Mouse (Mus musculus) frontal cortex, postnatal 14 days (tissue): Measurements from ENCODE around the gene Syk.
A peak's percentile ranks its signal among the peaks of the same experiment; 100 is the strongest.

ENCODE experiments used
- DNase-seq, 2 experiments: peaks; one replicate each; pipeline ENCODE4 v3.0.0; 2022; ENCODE audit warnings: low spot score in 2 of 2

The Syk gene

GRCm38 (mm10) chr13:52600015-52600643, 17.2 kb downstream of the Syk start:
- no peak for DNase-seq

GRCm38 (mm10) chr13:52602752-52603151, 19.8 kb downstream of the Syk start:
- no peak for DNase-seq

- no peak for DNase-seq
These were observed 20.9 kb downstream of the Syk start for GRCm38 (mm10) chr13:52603704-52604349.

DNA sequence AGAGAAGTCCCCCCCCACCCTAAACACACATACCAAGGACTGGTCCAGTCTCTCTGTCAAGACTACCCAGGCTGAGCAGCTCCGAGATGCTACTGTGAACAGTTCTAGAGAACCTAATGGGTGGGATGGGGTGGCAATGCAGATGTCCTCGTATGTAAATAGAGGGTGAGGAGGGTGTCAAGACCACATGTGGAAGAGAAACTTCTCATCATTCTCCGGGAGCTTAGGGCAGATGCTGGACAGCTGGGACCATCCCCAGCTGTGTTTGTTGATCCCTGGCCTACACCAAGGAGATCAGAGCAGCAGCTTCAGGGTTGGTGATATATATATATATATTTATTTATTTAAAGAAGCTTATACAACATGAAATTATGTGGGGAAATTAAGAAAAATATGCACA, 22.0 kb downstream of the Syk start:
- DNase-seq, result no peak

DNA sequence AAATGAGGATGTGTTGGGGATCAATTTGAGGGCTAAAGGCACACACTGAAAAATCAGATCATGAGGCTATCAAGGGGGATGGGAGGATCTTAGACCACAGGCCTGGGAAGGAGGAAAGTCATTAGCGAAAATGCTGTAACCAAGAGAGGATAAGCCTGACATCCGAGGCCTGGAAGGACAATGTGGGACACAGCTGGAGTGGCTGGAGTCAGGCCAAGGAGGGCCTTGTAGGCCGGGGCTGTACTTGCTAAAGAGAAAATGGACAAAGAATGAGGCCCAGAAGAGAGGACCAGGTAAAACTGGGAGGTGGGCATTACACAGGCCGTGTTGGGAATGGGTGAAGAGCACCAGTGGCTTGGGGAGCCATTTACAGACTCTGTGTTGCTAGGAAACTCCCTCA, 22.9 kb downstream of the Syk start:
- no peak for DNase-seq

DNA sequence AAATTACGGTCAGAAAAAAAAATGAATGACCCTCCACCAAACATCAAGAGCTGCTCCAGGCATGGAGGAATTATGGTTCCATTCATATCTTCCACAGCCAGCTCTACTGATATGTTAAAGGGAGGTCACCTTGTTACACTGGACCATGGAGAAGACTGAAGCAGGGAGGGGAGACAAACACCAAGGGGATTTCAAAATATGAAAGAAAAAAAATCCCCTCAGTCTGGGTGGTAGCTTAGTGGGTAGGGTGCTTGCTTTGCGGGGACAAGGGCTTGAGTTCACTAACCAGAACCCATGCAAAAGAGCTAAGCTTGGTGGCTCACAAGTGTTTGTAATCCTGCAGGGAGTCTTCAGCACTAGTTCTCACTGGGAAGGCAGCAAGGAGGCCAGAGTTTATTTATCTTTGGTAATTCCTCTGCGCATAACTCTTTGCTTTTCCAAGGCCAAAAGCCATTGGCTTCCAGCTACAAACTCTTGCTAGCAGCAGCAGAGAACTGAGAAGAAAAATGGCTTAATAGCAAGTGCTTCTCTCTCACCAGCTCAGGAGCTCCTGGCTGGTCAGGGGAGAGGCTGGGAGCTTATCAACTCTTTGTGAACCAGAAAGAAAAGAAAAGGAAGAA, 23.8 kb downstream of the Syk start:
- DNase-seq, result no peak

DNA sequence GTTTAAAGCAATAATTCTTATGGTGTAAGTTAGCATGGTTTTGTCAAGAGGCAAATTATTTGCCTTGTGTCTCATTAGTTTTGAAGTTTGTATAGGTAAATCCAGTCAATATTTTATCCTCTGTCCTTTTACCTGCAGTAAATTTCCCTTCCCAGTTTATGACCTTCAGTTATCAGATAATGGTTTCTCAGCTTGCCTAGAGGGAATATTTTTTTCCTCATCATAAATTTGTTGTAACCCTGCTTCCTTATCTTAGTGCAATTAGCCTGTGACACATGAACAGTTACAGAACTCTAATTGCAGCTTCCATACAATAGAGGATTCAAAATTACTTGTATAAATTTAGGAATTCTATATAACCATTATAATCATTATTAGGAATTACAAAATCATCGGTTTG, 25.0 kb downstream of the Syk start:
- DNase-seq, result no peak

DNA sequence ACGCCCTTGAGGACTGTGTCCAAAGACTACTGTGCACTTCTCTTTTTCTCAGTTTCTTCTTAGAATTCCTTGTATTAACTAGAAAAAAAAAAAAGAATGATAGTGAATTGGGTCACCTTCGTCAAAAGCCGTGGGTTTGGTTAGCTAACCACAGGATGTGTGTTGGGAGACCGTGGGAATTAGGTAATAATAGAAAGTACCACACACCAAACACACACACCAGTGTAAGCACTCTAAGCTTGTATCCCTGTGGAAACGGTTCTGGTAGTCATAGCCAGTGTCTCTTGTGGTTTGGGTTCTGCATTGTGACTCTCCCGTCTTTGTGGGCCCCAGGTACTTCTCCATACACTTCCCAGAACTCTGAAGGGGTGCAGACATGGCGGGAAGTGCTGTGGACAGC, 27.5 kb downstream of the Syk start:
- DNase-seq, result no peak

- no peak for DNase-seq
These were observed 30.3 kb downstream of the Syk start for GRCm38 (mm10) chr13:52613266-52613665.

DNA sequence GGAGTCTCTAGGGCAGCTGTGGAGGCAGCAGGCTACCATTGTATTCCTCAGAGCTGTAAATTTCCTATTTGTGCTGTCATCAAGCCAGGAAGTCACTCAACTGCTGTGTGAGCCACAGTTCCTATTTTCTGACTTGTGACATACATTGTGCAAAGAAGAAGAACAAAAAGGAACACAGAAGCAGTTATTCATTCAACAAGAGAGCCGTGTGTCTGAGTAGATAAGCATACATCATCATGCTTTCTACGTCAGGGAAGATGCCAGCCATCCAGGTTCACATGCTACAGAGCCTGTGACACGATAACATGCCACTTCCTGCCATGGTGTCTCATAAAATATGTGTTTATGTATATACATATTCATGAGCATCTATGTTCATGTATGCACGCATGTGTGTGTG, 32.1 kb downstream of the Syk start:
- no peak for DNase-seq

DNA sequence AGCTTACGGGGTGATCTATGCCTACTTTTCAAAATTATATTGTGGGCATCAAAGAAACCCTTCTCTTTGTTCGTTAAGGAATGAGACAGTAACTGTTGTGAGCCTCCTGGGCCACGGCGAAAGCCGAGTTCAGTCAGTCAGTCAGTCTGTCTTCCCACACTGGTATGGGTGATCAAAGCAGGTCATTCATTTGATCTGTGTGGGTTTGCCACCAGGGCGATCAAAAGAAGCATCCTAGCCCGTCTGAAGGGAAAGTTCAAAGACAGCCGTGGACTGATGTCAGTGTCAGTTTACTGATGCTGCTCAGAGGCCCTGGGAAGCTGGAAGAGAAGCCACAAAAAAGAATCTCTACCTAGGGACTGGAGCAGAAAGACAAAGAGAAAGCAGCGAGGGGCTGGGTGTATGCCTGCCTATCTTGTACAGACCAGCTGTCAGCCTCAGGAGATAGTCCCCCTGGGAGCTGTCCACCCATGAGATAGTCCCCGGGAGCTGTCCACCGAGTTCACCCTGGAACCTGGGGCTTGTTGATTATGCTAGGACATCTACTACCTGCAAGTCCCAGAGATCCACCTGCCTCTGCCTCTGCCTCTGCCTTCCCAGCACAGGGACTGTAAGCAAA, 34.2 kb downstream of the Syk start:
- no peak for DNase-seq

- DNase-seq, result no peak
These were observed 35.6 kb downstream of the Syk start for GRCm38 (mm10) chr13:52618592-52618991.

- DNase-seq, result no peak
These were observed 36.5 kb downstream of the Syk start for GRCm38 (mm10) chr13:52619482-52619881.

DNA sequence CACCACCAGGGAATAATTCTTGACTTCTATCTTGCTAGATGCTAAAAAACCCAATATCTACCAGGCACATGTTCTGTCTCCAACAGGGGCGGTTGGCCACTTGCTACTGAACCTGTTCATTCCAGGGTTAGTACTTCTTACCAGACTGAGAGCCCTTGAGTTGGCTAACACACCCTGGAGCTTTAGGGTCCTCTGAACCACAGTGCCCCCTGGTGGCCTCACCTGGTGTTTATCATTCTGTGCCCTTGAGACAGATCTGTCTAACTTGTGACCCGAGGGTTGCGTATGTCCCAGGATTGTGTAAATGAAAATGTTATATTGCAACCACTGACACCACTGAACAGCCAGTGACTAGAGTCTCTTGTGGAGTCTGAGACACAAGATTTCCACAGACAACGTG, 41.1 kb downstream of the Syk start:
- peak; percentile 50 to 75 for DNase-seq

- DNase-seq, result peak in 1 of 2 experiments; percentile 49
These were observed 45.6 kb downstream of the Syk start for GRCm38 (mm10) chr13:52628602-52629001.

DNA sequence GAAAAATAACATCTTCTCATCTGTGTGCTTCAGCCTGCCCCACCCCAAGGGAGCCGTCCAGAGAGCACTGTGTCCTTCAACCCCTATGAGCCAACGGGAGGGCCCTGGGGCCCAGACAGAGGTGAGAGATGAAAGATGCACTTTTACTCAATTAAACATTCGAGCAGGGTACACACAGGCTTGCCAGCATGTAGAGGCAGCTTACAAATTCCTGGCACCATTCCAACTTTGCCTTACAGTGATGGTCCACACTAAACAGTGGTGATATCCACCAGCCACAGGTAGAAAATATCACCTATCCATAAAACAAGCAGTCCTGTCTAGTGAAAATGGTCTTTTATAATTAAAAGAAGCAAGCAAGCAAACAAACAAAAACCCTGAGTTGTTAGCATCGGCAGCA, 48.7 kb downstream of the Syk start:
- DNase-seq, result no peak

- DNase-seq, result no peak
These were observed 52.5 kb downstream of the Syk start for GRCm38 (mm10) chr13:52635484-52635883.

GRCm38 (mm10) chr13:52636176-52636748, 53.3 kb downstream of the Syk start:
- no peak for DNase-seq

- DNase-seq, result no peak
These were observed 63.6 kb downstream of the Syk start for GRCm38 (mm10) chr13:52646566-52646965.

DNA sequence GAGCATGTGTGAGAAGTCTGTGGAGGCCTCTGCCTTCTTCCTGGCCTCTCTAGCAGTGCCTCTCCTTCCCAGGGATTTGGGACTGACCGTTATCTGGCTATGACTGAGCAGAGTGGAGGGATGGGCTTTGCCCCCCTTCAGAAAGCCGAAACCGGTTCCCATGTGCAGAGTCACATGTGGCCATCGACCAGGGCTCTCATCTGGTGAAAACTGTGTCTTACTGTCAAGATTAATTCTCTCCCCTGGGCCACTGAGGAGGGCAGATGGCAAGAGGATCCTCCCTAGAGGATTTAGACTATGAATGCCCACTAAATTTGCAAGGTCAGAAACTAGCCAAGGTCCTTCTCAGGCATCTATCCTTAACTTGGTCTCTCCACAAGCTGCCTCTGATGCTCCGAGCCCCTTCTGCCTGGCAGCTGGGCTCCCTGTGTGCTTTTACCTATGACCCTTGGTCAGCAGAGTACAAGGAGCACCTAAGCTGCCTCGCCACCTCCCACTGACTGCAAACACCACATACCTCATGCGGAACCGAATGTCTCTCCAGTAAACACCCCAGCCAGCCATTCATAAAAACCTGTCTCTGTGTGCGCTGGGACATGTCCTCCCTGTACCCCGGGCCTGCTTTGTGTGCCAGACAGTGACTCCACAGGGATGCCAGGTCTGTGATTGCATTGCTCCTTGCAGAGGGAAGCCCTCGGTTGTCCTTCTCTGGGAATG, 65.2 kb downstream of the Syk start:
- DNase-seq, result no peak

GRCm38 (mm10) chr13:52649791-52650418, 66.9 kb downstream of the Syk start:
- DNase-seq, result no peak
